Mouse (Mus musculus) forebrain, embryonic 14.5 days (tissue): ENCODE measurements around the gene Yju2. TPM values are rescaled to one million over a fixed set of nuclear protein-coding genes. Genes with fewer than 3 reads are reported as not detected.

Experiments used
- ATAC-seq: fragments of 200-750 bp; cut with Nextera tagmentation; 2 replicates; pipeline ENCODE4 v1.8.0; 2017; ENCODE audit warnings: mild to moderate bottlenecking, moderate library complexity
- DNase-seq: peaks from one replicate; pipeline ENCODE4 v3.0.0-alpha.2; 2015; ENCODE audit warnings: low spot score
- H3K27ac ChIP-seq: fragments of 300-500 bp; sonication (generic); 2 replicates; pipeline ENCODE4 v1.5.1; 2014; ENCODE audit warnings: low read depth, mild to moderate bottlenecking, control low read depth, low read length, moderate library complexity
- H3K27me3 ChIP-seq: fragments of 300-500 bp; sonication (generic); replicated peaks from 2 replicates; pipeline ENCODE4 v1.6.1; 2014; ENCODE audit warnings: low read length, control low read depth, mixed read lengths; ENCODE audit not compliant: control insufficient read depth, insufficient read depth
- H3K36me3 ChIP-seq: fragments of 300-500 bp; sonication (generic); 2 replicates; pipeline ENCODE4 v1.6.1; 2014; ENCODE audit warnings: low read length, control low read depth; ENCODE audit not compliant: control insufficient read depth, insufficient read depth
- H3K4me1 ChIP-seq: fragments of 300-500 bp; sonication (generic); 2 replicates; pipeline ENCODE4 v1.6.1; 2014; ENCODE audit warnings: antibody characterized with exemption, low read length, control low read depth; ENCODE audit not compliant: control insufficient read depth, insufficient read depth
- H3K4me2 ChIP-seq: fragments of 300-500 bp; sonication (generic); 2 replicates; pipeline ENCODE4 v1.6.1; 2014; ENCODE audit warnings: mild to moderate bottlenecking, control low read depth, low read length
- H3K4me3 ChIP-seq: fragments of 300-500 bp; sonication (generic); 2 replicates; pipeline ENCODE4 v1.5.1; 2014; ENCODE audit warnings: low read depth, low read length, control low read depth
- H3K9ac ChIP-seq: fragments of 300-500 bp; sonication (generic); 2 replicates; pipeline ENCODE4 v1.6.1; 2014; ENCODE audit warnings: mild to moderate bottlenecking, low read length, control low read depth, moderate library complexity
- H3K9me3 ChIP-seq: fragments of 300-500 bp; sonication (generic); replicated peaks from 2 replicates; pipeline ENCODE4 v1.6.1; 2016; ENCODE audit warnings: low read length, control low read depth, mixed read lengths; ENCODE audit not compliant: control insufficient read depth
- WGBS: fragments of 180-500 bp; shearing (Covaris S2); extraction: QIAGEN DNeasy Blood & Tissue Kit; methylation state at CpG from one replicate; pipeline ENCODE4 v1.1.7; 2014; 5-methylcytosine and 5-hydroxymethylcytosine counted together
- polyA plus RNA-seq: library from polyadenylated mRNA; unstranded; fragments of >200 nt; fragmentation: Nextera tagmentation; extraction: Ambion mirVana; gene quantifications from 2 replicates; pipeline ENCODE4 v1.2.1, GENCODE M21; 2014

The Yju2 gene
- polyA plus RNA-seq, 1 experiment from 2014 or later: 25.4 TPM

DNA sequence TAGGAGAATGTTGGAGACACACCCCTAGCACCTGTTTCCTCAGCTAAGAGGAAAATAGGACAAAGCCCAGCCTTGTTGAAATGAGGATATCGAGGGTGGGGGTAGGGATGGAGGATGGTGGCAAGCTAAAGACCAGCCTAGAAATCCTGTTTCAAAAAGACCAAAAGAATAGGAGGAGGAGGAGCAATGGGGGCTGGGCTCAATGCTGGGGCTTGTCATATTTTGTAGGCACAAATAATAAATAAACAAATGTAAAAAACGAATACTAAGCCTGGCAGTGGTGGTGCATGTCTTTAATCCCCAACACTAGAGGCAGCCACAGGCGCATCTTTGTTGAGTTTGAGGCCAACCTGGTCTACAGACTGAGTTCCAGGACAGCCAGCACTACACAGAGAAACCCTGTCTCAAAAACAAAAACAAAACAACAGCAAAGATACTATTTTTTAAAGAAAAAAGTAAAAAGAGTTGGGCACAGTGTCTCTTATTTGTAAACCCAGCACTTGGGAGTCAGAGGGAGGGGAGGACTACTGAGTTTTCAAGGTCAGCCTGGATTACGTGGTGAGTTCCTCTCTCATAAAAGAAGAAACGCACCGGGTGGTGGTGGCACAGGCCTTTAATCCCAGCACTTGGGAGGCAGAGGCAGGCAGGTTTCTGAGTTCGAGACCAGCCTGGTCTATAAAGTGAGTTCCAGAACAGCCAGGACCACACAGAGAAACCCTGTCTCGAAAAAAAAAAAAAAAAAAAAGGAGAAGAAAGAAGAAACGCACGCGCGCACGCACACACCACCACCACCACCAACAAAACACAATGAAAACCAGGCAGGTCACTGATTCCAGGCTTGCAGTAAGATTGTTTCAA is 944 bp upstream of the Yju2 start:
- DNase-seq: no peak
- Histone ChIP-seq H3K4me3 (peak overlapping the region; percentile 51), H3K4me1 (peaks cover 17% of the 10 kb centered on the region), H3K9me3 (no peaks in the 10 kb centered on the region), H3K27me3 (no peaks in the 10 kb centered on the region), H3K27ac (peak overlapping the region; percentile 93; the same call in 1 of the 2 replicates), H3K4me2 (peak overlapping the region; percentile 64), H3K36me3 (peaks cover 16% of the 10 kb centered on the region), H3K9ac (peak overlapping the region; percentile 62)
- ATAC-seq: no peak
- 83% methylated on average over 13 of the region's 13 CpGs for WGBS

DNA sequence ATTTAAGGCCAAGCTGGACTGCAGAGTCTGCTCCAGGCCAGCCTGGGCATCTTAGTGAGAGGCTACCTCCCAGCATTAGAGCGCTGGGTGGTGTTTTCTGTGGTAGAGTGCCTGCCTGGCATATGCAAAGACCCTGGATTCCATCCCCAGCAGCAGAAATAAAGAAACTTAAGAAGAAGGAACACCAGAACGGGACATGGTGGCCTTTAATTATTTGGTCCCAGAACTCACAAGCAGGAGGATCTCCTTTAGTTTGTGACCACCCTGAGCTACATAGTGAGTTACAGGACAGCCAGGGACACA is 364 bp upstream of the Yju2 start:
- peak overlapping the region; percentile 93 for H3K27ac ChIP-seq
- no peaks in the 10 kb centered on the region for H3K9me3 ChIP-seq
- peak overlapping the region; percentile 51 for H3K4me3 ChIP-seq
- DNase-seq (no peak), ATAC-seq (no peak)
- peaks cover 16% of the 10 kb centered on the region for H3K36me3 ChIP-seq
- WGBS: 26% methylated on average over 2 of the region's 2 CpGs
- H3K4me1 ChIP-seq: peaks cover 17% of the 10 kb centered on the region
- peak overlapping the region; percentile 64 for H3K4me2 ChIP-seq
- H3K9ac ChIP-seq: peak overlapping the region; percentile 62
- no peaks in the 10 kb centered on the region for H3K27me3 ChIP-seq

DNA sequence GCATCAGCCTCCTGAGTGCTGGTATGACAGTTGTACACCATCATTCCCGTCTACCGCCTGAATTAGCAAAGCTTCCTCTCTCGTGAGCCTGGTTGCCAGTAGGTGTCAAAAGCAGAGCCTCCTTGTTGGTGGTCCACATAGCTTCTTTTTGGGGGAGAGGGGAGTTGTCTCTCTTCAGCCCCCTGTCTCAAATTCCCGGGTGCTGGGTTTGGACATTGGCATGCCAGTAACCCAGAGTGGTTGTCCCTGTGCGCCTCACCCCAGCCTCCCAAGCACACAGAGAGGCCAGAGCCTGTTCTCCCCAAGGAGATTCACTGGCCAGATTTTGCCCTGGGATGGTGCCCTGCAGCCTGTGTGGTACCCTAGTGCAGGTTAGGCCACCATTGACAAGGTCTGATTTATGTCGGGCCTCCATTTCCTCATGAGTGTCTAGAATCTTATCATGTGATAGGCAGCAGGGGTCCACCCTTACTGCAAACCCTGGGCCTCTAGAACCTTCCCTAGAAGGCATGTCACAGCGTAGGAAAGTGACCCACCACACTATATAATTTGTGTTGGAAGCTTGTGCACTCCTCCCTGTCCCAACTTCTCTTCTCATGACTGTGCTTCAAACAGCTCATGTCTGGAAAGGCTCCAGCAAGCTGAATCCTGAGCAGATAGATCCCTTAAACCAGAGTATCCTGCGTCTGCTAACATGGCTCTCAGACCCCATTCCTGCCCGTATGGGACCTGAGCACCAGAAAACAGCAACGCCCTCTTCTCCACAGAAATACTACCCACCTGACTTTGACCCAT is 1.2 kb downstream of the Yju2 start:
- DNase-seq (no peak), ATAC-seq (no peak)
- Histone ChIP-seq H3K27ac (peak overlapping the region; percentile 16), H3K4me2 (peak overlapping the region; percentile 64), H3K4me3 (peak overlapping the region; percentile 51), H3K36me3 (peaks cover 29% of the 10 kb centered on the region), H3K9ac (peak overlapping the region; percentile 62), H3K4me1 (peaks cover 17% of the 10 kb centered on the region), H3K9me3 (no peaks in the 10 kb centered on the region), H3K27me3 (no peaks in the 10 kb centered on the region)
- WGBS: 74% methylated on average over 10 of the region's 10 CpGs

DNA sequence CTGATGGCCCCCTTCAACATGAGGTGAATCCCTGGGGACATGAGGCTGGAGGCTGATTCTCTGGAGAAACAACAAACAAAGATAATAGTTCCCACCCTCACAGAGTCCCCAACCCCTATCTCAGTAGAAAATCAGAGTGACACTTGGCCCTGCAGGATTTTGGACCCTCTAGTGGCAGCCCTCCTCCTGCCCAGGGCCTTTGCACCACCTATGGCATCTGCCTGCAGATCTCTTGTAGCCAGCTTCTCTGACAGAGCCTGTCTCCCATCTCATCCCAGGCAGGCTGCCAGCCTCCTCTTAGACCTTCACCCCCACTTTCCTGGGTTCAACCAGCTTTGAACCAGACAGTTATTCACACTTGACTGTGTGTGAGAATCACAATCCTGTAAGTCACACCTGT is 1.9 kb downstream of the Yju2 start:
- no peak overlapping the region for H3K4me2 ChIP-seq
- H3K4me1 ChIP-seq: peaks cover 17% of the 10 kb centered on the region
- H3K9ac ChIP-seq: no peak overlapping the region
- no peaks in the 10 kb centered on the region for H3K27me3 ChIP-seq
- DNase-seq (no peak), ATAC-seq (no peak)
- H3K4me3 ChIP-seq: no peak overlapping the region
- no peak overlapping the region for H3K27ac ChIP-seq
- H3K9me3 ChIP-seq: no peaks in the 10 kb centered on the region
- peaks cover 32% of the 10 kb centered on the region for H3K36me3 ChIP-seq

DNA sequence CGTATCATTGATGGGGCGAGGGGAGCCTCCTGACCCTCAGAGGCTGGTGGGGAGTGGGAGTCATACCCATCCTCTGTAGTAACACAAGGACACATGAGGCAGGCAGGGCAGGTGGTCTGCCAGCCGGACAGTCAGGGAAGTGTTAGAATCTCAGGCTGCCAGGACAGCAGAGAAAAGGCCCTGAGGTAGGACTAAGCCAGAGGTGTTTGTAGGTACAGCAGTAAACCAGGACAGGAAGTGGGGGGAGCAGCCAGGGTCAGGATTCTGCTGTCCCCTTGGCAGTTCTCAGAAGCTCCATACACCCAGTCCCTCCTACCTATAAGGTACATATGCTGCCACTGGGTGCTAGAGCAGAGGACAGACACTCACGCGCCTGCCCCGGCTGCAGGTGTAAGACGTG is 2.7 kb downstream of the Yju2 start:
- Histone ChIP-seq H3K9me3 (no peaks in the 10 kb centered on the region), H3K36me3 (peaks cover 40% of the 10 kb centered on the region), H3K27me3 (no peaks in the 10 kb centered on the region), H3K4me3 (no peak overlapping the region), H3K4me2 (no peak overlapping the region), H3K9ac (no peak overlapping the region), H3K27ac (no peak overlapping the region), H3K4me1 (peaks cover 11% of the 10 kb centered on the region)
- 96% methylated on average over 7 of the region's 7 CpGs for WGBS
- no peak for DNase-seq
- no peak for ATAC-seq

DNA sequence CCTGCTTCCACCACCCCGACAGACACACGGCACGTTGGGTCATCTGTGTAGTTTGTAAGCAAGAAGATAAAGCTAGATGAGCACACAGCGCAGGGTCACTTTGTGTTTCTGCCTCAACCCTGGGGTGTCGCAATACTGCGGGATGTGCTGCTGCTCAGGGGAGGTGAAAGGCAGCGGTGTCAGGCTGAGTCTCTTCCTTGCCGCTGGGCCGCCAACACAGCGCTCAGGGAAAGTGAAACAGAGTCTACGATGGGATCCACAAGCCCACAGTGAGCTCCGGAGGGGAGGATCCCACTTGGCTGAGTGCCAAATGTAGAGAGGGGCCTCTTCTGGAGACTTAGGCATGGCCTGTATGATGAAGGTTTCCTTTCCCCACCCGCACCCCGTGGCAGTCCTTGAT is 4.3 kb downstream of the Yju2 start:
- no peak overlapping the region for H3K4me3 ChIP-seq
- no peak for ATAC-seq
- peaks cover 55% of the 10 kb centered on the region for H3K36me3 ChIP-seq
- DNase-seq: peak; percentile 20
- H3K27ac ChIP-seq: no peak overlapping the region
- WGBS: 81% methylated on average over 14 of the region's 14 CpGs
- peaks cover 9% of the 10 kb centered on the region for H3K4me1 ChIP-seq
- H3K27me3 ChIP-seq: no peaks in the 10 kb centered on the region
- no peaks in the 10 kb centered on the region for H3K9me3 ChIP-seq
- no peak overlapping the region for H3K4me2 ChIP-seq
- H3K9ac ChIP-seq: no peak overlapping the region

DNA sequence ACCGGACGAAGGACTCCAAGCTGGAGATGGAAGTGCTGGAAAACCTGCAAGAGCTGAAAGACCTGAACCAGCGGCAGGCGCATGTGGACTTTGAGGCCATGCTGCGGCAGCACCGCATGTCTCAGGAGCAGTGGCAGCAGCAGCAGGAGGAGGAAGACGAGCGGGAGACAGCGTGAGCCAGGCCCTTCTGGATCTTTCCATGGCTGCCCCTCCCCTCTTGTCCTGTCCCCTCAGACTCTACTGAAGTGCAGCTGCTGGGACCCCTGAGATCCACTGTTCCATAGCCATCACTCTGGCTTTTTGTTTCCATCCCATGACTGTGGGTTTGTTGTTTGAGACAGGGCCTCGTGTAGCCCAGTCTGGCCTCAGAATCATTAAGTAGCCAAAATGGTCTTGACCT is 5.6 kb downstream of the Yju2 start:
- 91% methylated on average over 10 of the region's 10 CpGs for WGBS
- DNase-seq: no peak
- Histone ChIP-seq H3K4me3 (no peak overlapping the region), H3K4me2 (no peak overlapping the region), H3K9ac (no peak overlapping the region), H3K4me1 (peaks cover 6% of the 10 kb centered on the region), H3K27ac (no peak overlapping the region), H3K9me3 (no peaks in the 10 kb centered on the region), H3K36me3 (peaks cover 55% of the 10 kb centered on the region), H3K27me3 (no peaks in the 10 kb centered on the region)
- no peak for ATAC-seq

DNA sequence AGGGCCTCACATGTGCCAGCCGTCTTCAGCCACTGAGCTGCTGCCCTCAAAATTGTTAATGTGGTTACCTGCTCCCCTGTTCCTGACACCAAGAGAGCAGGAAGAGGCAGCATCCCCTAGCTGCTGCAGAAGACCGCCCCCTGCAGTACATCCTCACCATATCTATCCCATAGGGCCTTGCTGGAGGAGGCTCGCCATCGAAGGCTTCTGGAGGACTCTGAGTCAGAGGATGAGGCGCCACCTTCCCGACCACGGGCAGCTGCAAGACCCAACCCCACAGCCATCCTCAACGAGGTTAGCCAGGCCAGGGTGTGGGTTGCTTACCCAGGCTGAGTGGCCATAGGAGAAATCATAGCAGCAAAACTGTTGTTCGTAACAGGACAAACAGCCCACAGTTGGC is 6.1 kb downstream of the Yju2 start:
- no peaks in the 10 kb centered on the region for H3K9me3 ChIP-seq
- no peak overlapping the region for H3K27ac ChIP-seq
- H3K27me3 ChIP-seq: no peaks in the 10 kb centered on the region
- peaks cover 55% of the 10 kb centered on the region for H3K36me3 ChIP-seq
- ATAC-seq (no peak), DNase-seq (no peak)
- H3K4me3 ChIP-seq: no peak overlapping the region
- WGBS: 84% methylated on average over 9 of the region's 9 CpGs
- H3K4me1 ChIP-seq: peaks cover 2% of the 10 kb centered on the region
- H3K4me2 ChIP-seq: no peak overlapping the region
- no peak overlapping the region for H3K9ac ChIP-seq

DNA sequence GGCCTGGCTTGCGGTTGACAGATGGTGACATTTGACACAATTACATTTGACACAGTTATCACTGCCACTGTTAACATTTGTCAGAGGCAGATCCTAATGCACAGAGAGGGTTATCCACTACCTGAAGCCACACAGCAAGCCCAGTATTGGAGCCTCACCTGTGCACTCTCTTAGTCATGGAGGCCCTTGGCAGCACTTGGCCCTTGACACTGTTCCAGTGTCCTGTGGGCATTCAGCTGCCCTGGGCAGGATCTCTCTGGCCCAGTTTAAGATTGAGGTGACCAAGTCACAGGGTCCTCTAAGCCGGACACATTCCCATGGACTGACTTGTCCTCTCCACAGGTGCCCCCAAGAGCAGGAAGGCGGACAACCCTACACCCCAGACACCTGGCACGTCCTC is 8.3 kb downstream of the Yju2 start:
- Histone ChIP-seq H3K4me2 (no peak overlapping the region), H3K9ac (no peak overlapping the region), H3K9me3 (no peaks in the 10 kb centered on the region), H3K36me3 (peaks cover 41% of the 10 kb centered on the region), H3K4me1 (peaks cover 4% of the 10 kb centered on the region), H3K4me3 (no peak overlapping the region), H3K27me3 (no peaks in the 10 kb centered on the region), H3K27ac (no peak overlapping the region)
- DNase-seq (no peak), ATAC-seq (no peak)
- 94% methylated on average over 4 of the region's 4 CpGs for WGBS
